Mouse (Mus musculus) midbrain, embryonic 16.5 days (tissue): Measurements from ENCODE around the gene Reln. TPM values are rescaled to one million over a fixed set of nuclear protein-coding genes. Genes with fewer than 3 reads are reported as not detected.

ENCODE experiments used
- polyA plus RNA-seq: library from polyadenylated mRNA; unstranded; fragments of >200 nt; fragmentation: Nextera tagmentation; extraction: Ambion mirVana; gene quantifications from 2 replicates; pipeline ENCODE4 v1.2.1, GENCODE M21; 2015

The Reln gene
- polyA plus RNA-seq, 1 experiment from 2014 or later = 39.5 TPM

Other genes starting within 250 kb of the Reln start
- 34.2 and 39.3 TPM in 2 replicates for gene Orc5, start 205.7 kb upstream of the Reln start, polyA plus RNA-seq